Mouse (Mus musculus): ENCODE measurements around the gene Gprc5d.

Gene Gprc5d

DNA sequence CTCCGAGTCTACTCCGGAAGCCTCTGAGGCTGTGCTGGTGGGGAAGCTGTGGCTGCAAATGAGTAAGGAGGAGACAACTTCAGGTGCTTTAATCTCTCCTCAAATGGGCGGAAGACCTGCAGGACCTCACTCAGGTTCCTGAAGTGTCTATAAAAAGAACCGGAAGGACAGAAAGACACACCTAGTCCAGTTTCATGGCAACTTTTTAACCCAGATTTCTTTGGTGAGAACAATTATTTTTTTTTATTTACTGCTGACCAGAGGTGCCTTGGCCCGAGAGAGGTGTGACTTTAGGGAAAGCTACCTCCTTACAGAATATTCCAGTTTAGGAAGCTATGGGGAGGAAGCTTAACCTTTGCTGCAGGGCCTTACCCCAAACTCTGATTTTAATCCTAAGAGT is at the start of gene Gprc5d:
TSS of gene Gprc5d (minus strand) at position 101 of the 400 bp plus-strand sequence.
- DNase-seq (ENCODE audit: low spot score): no peak

- no peak for DNase-seq (ENCODE audit: low spot score)
Measured at GRCm38 (mm10) chr6:135166712-135167111, 48.6 kb upstream of the Gprc5d start.

DNA sequence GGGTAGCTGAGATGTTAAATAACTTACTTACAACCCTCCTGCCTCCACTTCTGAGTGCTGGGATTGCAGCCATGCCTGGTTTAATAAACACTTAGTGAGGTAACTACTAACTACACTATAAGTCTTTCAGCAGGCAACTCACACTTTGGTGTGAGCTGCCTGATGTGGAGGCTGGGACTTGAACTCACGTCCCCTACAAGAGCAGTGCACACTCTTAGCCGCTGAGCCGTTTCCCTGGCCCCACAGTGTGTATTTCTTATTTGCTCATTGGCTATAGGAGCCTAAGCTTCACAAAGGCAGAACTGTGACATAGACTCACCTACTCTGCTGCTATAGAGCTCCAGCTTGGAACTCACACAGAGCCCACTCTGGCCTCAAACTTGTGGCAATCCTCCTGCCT is 48.2 kb upstream of the Gprc5d start:
- DNase-seq (ENCODE audit: low spot score): no peak

GRCm38 (mm10) chr6:135165706-135166105 is 47.6 kb upstream of the Gprc5d start:
- DNase-seq (ENCODE audit: low spot score): no peak

DNA sequence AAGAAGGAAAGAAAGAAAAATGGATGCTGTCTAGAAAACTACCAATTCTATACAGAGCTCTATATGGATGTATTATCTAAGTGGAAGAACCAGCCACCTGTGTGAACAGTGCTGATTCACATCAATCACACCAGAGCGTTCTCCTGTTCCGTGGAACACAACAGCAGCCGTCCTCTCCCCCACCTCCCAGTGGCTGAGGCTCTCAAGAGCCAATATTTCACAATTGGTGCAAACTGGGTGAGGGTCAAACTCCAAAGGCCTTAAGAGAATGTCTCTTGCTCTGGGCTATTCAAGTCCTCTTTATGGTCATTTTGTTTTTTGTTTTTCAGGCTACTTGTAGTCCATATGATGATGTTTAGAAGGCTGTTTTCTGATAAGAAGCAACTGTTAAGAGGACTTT is 47.1 kb upstream of the Gprc5d start:
- no peak for DNase-seq (ENCODE audit: low spot score)

DNA sequence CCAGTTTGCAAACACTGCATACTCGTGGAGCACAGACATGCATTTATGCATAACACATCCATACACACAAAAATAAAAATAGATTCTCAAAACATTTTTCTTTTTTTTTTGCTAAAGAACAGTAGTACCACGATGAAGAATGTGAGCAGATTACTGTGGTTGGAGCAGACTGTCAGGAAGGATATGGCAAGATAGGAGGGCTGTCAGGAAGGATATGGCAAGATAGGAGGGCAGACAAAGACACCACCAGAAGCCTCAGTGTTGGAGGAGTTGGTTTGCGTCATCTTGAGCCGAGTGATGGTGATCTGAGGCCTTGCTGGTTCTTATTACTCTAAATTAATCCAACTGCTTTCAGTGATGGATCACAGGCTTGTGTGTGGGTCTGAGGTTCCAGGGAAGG is 44.8 kb upstream of the Gprc5d start:
- no peak for DNase-seq (ENCODE audit: low spot score)

GRCm38 (mm10) chr6:135162311-135162710 is 44.2 kb upstream of the Gprc5d start:
- no peak for DNase-seq (ENCODE audit: low spot score)

GRCm38 (mm10) chr6:135161356-135161755 is 43.3 kb upstream of the Gprc5d start:
- DNase-seq (ENCODE audit: low spot score): no peak

- no peak for DNase-seq (ENCODE audit: low spot score)
Measured at GRCm38 (mm10) chr6:135158509-135158908, 40.4 kb upstream of the Gprc5d start.

DNA sequence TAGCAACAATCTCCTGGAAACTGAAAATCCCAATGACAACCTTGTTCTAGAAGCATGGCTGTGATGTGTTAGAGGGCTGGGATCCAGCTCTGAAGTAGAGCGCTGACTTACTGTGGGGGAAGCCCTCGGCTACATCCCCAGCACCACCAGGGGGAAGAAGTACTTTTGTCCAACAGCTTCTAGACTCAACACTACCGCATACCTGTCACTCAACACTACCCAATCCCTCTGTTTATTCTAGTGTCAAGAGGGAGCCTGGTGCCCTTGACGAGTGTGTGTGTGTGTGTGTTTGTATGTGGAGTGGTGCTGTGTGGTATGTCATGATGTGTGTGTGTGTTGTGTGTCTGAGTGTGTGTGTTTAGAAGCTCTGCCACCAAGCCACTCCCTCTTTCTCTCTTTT is 39.4 kb upstream of the Gprc5d start:
- DNase-seq (ENCODE audit: low spot score): no peak

- DNase-seq (ENCODE audit: low spot score): no peak
Measured at GRCm38 (mm10) chr6:135156597-135156996, 38.5 kb upstream of the Gprc5d start.

DNA sequence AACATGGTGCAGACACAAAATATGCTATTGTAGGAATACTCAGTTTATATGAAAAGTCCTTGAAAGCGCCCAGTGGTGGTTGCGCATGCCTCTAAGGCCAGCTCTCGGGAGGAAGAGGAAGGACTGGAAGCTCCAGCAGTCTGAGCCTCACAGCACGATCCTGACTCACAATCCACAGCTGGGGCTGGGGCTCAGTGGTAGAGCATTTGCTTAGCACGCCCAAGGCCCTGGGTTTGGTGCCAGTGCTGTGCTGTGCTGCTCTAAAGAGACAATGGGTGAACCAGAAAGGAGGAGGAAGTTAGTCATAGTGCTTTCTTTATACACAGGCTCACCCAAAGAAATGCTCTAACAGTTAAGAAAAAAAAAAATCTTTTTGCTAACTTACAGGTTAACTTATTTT is 35.6 kb upstream of the Gprc5d start:
- DNase-seq (ENCODE audit: low spot score): no peak

- DNase-seq (ENCODE audit: low spot score): no peak
Measured at GRCm38 (mm10) chr6:135150311-135150710, 32.2 kb upstream of the Gprc5d start.

DNA sequence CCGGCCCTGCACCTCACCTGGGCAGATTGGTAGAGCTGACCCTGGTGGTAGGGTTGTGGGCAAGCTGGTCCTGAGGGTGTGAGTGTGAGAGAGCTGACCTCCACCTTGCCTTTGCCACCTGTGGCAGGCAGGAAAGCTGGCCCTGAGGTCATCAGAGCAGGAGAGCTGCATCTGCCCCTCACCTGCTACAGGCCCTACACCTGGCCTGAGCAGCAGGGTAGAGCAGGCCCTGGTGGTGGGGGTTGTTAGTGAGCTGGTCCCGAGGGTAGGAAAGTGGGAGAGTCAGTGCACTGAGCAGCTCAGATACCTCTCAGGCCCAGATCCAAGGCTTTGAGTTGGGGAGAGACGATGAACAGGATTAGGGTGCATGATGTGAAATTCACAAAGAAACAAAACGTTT is 31.6 kb upstream of the Gprc5d start:
- DNase-seq (ENCODE audit: low spot score): no peak

- no peak for DNase-seq (ENCODE audit: low spot score)
Measured at GRCm38 (mm10) chr6:135149175-135149574, 31.1 kb upstream of the Gprc5d start.

DNA sequence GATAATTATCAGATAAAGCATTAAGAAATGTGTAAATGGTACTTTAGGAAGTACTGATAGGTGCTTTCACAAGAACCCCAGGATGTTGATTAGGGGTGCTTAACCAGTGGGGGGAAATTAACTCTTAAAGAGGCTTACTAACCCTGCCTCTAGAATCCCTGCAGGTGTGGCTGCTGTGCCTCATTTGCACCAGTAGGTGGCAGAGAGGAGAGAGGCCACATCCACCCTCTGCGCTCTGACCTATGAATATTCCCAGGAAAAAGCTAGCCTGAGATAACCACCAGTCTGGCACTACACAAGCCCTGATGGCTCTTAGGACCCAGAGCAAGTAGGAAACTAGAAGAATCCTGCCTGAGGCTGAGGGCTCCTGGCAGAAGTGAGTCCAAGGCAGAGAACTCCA is 30.4 kb upstream of the Gprc5d start:
- DNase-seq (ENCODE audit: low spot score): peak; percentile 36

- DNase-seq (ENCODE audit: low spot score): no peak
Measured at GRCm38 (mm10) chr6:135145976-135146375, 27.9 kb upstream of the Gprc5d start.

DNA sequence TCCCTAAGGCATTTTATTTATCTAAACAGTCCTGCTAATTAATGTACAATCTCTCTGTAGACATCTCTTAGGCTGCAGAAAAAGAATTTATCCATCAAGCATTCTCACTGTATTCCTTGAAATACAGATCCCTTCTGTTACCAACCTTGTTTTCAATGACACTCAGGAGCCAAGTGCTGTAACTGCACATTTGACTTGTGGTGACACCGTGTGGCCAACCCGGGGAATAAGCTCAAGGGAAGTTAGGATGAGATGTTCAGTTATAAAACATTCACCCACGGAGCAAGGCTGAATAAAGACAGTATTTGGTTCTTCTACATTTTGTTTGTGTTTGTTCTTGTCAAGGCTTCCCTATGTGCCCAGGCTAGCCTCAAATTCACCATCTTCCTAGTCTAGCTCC is 26.4 kb upstream of the Gprc5d start:
- peak; percentile 39 for DNase-seq (ENCODE audit: low spot score)

DNA sequence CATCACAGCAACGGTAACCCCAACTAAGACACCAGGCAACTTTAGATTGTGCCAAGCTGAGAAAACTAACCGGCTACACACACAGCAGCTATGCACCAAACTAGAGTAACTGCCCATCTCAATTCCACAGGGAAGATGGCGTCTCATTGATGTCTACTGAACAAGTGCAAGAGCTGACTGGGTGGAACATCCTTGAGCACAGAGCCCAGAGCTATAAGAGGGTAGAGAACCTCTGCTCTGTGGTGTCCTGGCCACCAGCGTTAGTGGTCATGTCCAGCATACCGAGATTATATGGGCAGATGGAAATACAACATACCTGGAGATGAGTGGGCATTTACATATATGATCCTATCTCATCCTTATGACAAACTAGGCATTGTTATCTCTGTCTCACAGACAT is 25.1 kb upstream of the Gprc5d start:
- DNase-seq (ENCODE audit: low spot score): no peak

DNA sequence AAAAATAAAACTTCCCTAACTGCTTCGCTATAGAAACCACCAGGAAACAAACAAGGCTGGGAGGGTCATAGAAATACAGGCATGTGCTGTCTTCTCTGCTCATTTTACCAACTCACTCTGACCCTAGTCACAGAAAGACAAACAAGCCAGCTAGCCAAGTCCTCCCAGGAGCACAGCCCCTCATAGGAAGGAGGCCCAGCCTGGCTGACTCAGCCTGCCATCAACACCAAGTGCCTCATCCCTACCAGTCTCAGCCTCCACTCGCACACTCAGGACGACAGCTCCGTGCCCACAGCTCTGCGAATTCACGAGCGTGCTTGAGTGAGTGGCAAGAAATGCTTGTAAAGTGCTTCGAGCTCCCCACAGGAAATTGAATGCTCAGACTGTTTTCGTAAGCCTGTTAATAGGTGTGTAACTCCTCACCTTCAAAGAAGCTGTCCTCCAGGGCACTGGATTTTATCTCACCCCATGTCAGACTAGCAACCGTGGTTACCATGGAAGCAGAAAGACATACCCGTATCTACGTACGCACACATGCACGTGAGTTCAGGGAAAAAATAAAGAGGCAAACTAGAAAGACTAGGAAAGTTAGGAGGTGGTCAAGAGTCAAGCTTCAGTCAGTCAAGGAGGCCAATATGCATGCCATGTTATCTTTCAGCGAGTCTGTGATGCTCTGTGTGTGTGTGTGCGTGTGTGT is 23.5 kb upstream of the Gprc5d start:
- no peak for DNase-seq (ENCODE audit: low spot score)

- no peak for DNase-seq (ENCODE audit: low spot score)
Measured at GRCm38 (mm10) chr6:135138746-135139145, 20.7 kb upstream of the Gprc5d start.

DNA sequence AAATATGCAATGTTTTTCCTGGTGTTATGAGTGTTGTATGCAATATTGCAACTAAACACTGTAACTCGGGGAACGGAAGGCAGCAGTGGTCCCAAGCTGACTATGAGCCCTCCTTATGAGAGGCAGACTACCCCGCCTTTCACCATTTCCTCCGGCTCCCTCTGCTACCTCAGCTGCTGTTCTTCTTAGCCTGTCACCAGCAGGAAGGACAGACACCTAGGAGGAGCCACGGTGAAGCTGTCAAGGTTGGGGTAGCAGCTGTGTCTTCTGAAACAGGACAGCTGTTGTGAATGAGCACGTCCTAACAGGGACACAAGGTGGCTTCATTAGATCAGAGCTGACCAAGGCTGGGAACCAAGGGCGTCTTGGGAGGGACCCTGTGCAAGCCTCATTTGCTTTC is 20.1 kb upstream of the Gprc5d start:
- no peak for DNase-seq (ENCODE audit: low spot score)

GRCm38 (mm10) chr6:135137736-135138135 is 19.7 kb upstream of the Gprc5d start:
- DNase-seq (ENCODE audit: low spot score): no peak

DNA sequence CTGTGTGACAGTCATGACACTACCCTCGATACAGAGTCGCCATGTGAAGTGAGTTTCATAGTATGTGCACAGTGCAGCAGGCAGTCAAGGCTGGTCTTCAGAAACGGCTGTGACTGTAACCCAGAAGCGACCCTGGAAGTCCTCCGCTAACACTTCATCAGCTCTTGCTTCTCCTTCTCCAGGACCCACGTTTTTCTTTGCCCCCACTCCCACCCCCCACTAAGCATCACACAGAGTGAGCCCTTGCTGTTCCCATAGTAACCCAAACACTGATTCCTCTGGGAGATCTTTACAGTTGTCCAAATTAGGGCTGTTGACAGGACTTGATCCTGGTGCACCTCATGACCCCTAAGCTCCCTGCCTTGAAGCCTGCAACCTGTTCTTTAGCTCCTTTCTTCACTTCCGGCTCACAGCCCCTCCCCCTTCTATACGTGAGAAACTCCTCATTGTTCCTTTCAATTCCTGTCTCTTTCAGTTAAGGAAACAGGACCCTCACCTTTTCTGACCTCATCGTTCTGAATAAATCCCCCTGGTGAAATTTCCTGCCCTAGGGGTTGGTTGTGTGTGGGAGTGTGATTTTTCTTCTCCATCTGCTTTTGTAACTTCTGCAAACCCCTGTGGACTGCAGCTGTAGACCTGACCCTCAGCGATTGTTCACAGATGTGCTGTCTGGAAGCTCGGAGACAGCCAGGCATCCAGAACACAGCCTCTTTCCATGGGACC is 18.5 kb upstream of the Gprc5d start:
- no peak for DNase-seq (ENCODE audit: low spot score)

Data from lung, postnatal 25 days (tissue).